Mouse (Mus musculus) hematopoietic stem cell, adult 5-6 weeks (primary cell): ENCODE measurements around the gene Gm20219. TPM values are rescaled to one million over a fixed set of nuclear protein-coding genes. Genes with fewer than 3 reads are reported as not detected.
A peak's percentile ranks its signal among the peaks of the same experiment; 100 is the strongest.

Source experiments
- ATAC-seq, 2 experiments: fragments of 125-278 bp in 1 of 2; replicated peaks in 1 of 2; 2 replicates each; pipeline ENCODE4 v1.8.0; 2016 to 2017; ENCODE audit warnings: inconsistent platforms in 2 of 2, mild to moderate bottlenecking in 2 of 2, moderate number of reproducible peaks in 2 of 2, low read depth in 1 of 2, moderate TSS enrichment in 1 of 2; ENCODE audit not compliant: low FRiP score in 2 of 2, poor library complexity in 2 of 2, severe bottlenecking in 2 of 2, insufficient read depth in 1 of 2, low TSS enrichment in 1 of 2
- total RNA-seq: library from RNA; stranded (forward); fragments of 172-1452, 232-1000 nt; gene quantifications from 2 replicates; pipeline ENCODE4 v1.2.3, GENCODE M21; 2017

Gene Gm20219
- total RNA-seq, 1 experiment from 2014 or later = 0.20 TPM

DNA sequence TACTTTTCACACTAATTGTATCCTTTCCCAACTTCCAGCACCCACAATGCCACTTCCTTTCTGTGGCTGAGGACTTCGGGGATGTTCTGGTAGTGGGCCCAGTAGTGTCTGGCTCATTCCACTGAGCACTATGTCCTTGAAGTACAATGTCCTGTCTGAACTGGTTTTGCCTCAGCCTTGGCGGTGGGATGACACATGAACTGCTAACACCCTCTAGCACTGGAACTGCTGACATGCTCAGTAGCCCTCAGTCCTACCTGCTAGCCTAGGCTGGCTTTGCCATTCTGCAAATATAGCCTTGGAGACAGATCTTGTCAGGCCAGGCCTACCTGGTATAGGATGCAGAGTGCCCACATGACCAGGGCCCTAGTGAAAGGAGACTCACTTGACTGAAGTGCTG, 7.7 kb upstream of the Gm20219 start:
- ATAC-seq = no peak

DNA sequence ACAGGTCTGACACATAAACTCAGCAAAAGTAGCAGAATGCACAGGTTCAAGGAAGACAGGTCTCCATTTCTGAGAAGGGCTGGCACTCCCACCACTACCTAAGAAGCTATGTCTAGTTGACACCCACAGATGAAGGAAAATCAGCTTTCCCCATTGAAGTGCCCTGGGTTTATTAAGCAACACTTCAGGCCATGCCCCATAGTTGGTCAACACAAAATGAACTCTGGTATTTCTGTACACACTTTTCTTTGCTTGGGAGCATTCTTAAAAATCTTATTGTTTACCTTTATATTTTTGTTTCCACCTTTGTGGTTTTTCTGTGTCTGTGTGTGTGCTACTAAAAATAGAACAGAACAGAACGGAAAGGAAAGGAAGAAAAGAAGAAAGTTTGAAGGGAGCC, 5.9 kb upstream of the Gm20219 start:
- ATAC-seq = no peak

GRCm38 (mm10) chr17:56559386-56559785, 5.2 kb upstream of the Gm20219 start:
- ATAC-seq = no peak

- ATAC-seq = peak in 1 of 2 experiments; percentile 58; a peak in 2 of 4 replicates
Measured at GRCm38 (mm10) chr17:56558448-56558847, 4.3 kb upstream of the Gm20219 start.

DNA sequence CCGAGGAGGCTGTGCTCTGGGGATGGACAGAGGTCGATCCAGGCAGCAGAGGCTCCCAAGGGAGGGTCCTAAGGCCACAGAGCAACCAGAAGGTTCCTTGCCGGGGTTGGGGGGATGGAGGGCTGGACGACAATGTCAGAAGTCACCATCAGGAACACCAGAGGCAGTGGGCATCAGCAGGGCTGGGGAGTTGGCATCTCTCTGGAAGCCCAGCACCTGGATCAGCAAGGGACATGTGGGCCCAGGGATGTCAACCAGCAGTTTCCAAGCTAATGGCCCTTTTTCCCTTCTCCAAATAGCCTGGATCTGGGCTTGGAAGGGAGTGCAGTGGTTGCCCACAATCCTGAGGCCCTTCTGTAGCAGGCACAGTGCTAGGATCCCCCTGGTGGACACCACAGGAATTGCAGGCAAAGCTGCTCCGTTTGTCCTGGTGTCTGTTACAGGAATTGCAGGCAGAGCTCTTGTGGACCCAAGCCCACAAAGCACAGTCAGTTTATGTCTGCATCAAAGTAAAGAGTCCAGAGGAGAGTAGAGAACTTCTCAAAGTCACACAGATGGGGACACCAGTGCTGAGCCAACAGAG, 1.3 kb downstream of the Gm20219 start:
- peak; percentile 76 to 77 for ATAC-seq

DNA sequence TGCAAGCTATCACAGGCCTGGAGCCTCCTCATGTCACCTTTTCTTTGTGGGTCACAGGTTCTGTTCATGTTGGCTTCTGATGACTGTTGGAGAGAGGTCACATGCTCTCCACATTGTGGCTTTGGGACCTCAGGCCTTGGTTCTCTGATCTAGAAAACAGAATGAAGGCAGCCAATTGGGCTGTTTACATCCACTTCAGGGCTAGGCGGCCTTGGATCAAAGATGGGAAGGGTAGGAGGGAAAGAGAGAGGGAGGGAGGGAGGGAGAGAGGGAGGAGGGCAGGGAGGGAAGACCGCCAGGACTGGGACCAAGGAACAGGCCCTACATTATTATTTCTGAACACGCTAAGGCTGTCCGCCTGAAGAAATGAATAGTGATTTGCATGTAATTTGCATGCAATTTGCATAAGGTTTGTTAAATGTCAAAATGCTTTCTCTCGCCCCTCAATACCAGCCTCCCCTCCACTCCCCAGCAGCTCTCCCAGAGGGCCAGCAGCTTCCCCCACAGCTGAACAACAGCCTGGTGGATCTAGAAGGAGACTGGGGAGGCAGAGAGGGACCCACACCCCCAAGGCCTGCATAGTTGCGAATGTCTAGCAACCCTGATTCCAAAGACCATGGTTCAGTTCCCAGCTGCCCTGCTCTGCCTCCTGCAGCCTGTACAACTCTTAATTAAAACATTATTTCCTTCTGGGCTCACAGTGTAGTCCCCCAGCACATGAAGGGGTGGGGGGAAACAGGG, 2.2 kb downstream of the Gm20219 start:
- no peak for ATAC-seq

- no peak for ATAC-seq
Measured at GRCm38 (mm10) chr17:56550784-56551475, 3.3 kb downstream of the Gm20219 start.

DNA sequence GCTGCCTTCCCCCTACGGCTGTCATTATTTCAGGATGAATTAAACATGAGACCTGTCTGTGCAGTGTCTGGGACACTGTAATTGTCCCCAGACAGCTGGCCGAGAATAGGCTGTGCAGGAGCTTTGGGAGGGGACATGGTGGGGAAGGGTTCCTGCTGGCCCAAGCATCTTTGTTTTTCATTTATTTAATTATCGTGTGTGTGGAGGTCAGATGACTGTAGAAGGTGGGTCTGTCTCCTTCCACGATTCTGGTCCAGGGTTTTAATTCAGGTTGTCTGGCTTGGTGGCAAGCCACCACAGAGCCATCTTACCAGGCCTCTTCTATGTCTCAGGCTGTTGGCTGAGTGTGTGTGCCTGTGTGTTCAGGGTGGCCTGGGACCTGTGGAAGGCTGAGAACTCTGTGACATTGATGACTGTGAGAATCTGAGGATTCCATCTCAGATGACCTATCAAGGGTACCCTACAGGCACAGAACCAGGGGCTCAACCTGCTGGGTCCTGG, 5.5 kb downstream of the Gm20219 start:
- ATAC-seq = no peak

DNA sequence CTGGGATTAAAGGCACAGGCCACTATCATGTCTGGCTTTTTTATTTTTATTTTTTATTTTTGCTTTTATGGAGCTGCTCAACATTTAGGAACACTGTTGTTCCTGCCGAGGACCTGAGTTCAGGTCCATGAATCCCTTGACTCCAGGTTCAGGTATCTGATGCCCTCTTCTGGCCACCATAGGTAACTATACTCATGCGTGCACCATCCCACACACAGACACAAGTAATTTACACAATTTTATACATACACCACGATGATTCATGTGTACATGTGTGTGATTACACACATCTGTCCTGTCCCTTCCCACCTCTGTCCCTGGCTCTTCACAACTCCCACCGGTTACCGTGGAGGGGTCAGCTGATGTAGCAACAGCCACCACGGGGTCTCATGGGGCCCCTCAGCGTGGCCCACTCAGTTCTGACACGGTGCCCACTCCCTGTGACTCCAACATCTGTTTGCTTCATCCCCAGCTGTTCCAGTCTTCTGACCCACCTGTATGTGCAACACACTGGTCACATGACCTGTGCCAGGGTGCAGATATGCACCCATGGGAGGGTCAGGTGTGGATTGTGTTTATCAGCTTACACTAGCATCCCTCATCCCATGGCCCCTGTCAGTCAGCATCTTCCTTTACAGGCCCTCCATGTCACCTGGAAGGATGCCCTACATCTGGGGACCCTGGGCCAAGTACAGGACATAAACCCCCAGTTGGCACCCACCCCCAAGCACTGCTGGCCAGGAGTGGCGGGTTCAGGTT, 6.2 kb downstream of the Gm20219 start:
- no peak for ATAC-seq

- no peak for ATAC-seq
Measured at GRCm38 (mm10) chr17:56547116-56547845, 6.9 kb downstream of the Gm20219 start.

- no peak for ATAC-seq
Measured at GRCm38 (mm10) chr17:56546576-56546975, 7.6 kb downstream of the Gm20219 start.

DNA sequence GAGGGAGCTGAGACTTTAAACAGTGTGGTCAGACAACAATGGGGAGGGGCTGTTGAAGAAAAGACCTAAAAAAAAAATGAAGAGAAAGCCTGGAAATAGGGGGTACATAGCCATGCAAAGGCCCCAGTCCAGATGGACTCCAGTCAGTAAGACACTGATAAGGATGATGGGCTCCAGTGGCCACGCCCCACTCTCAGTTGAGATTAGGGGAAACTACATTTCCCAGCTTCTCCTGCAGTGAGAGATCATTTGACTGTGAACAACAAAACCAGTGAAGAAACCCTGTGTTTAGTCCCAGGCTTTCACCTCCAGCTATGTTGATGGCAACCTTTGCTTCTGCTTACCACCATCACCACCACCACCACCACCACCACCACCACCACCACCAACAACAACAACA, 8.2 kb downstream of the Gm20219 start:
- ATAC-seq = no peak

GRCm38 (mm10) chr17:56544699-56545387, 9.3 kb downstream of the Gm20219 start:
- ATAC-seq = no peak

- no peak for ATAC-seq
Measured at GRCm38 (mm10) chr17:56543684-56544224, 10.4 kb downstream of the Gm20219 start.

DNA sequence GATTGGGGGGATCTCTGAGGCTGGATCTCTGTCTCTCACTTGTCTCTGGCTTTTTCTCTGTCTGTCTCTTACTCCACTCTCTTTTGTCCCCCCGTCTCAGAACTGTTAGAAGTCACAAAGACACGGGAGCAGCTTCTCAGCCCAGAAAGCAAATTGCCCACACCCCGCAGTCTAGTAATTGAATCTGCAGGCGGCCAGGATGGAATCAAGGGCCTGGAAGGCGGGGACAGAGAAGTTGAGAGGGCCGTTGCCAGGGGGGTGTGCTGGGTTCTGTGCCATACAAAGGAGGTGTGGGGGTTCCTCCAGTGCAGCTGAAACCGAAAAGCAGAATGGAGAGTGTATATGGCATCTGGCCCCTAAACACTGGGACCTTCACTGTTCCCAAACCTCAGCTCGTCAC, 11.5 kb downstream of the Gm20219 start:
- ATAC-seq = no peak

GRCm38 (mm10) chr17:56540562-56540975, 13.6 kb downstream of the Gm20219 start:
- no peak; a peak in 1 of 4 replicates for ATAC-seq
